Mouse (Mus musculus) c-Kit-positive CD71-positive TER-119-positive erythroid progenitor cells, embryonic 14.5 days (primary cell): Measurements from ENCODE around the gene Lingo3.
A peak's percentile ranks its signal among the peaks of the same experiment; 100 is the strongest.
"Not testable (repeated sequence)": the region's sequence is repeated elsewhere in the genome, so short reads cannot be mapped to it uniquely, and the experiment has no call there.

Experiments used
- DNase-seq: peaks from one replicate; pipeline ENCODE4 v3.0.0-alpha.2; 2013; ENCODE audit warnings: low spot score

The Lingo3 gene

GRCm38 (mm10) chr10:80843087-80843930 is 530 bp downstream of the Lingo3 start:
- no peak for DNase-seq

- no peak for DNase-seq
Observed at GRCm38 (mm10) chr10:80842334-80842733, 1.5 kb downstream of the Lingo3 start.

- no peak for DNase-seq
Observed at GRCm38 (mm10) chr10:80841685-80842084, 2.2 kb downstream of the Lingo3 start.

GRCm38 (mm10) chr10:80839848-80840247 is 4.0 kb downstream of the Lingo3 start:
- DNase-seq, result no peak

- no peak for DNase-seq
Observed at GRCm38 (mm10) chr10:80838346-80838912, 5.4 kb downstream of the Lingo3 start.

- DNase-seq, result no peak
Observed at GRCm38 (mm10) chr10:80837827-80838226, 6.0 kb downstream of the Lingo3 start.

GRCm38 (mm10) chr10:80836949-80837379 is 6.9 kb downstream of the Lingo3 start:
- DNase-seq, result no peak

GRCm38 (mm10) chr10:80835617-80836016 is 8.2 kb downstream of the Lingo3 start:
- no peak for DNase-seq

GRCm38 (mm10) chr10:80832818-80833217 is 11.0 kb downstream of the Lingo3 start:
- no peak for DNase-seq

- peak; percentile 78 for DNase-seq
Observed at GRCm38 (mm10) chr10:80831136-80831535, 12.7 kb downstream of the Lingo3 start.

GRCm38 (mm10) chr10:80829359-80830278 is 14.2 kb downstream of the Lingo3 start:
- no peak for DNase-seq

GRCm38 (mm10) chr10:80828587-80828986 is 15.3 kb downstream of the Lingo3 start:
- not testable (repeated sequence) for DNase-seq

- DNase-seq, result no peak
Observed at GRCm38 (mm10) chr10:80827870-80828420, 15.9 kb downstream of the Lingo3 start.

GRCm38 (mm10) chr10:80827063-80827869 is 16.6 kb downstream of the Lingo3 start:
- DNase-seq, result no peak

- peak; percentile 100 for DNase-seq
Observed at GRCm38 (mm10) chr10:80826151-80827062, 17.4 kb downstream of the Lingo3 start, which contains the start of gene Oaz1. Gene Oaz1 (plus strand): TSS chr10:80826656.

GRCm38 (mm10) chr10:80824827-80825226 is 19.0 kb downstream of the Lingo3 start:
- no peak for DNase-seq

GRCm38 (mm10) chr10:80823847-80824643 is 19.8 kb downstream of the Lingo3 start:
- no peak for DNase-seq

- no peak for DNase-seq
Observed at GRCm38 (mm10) chr10:80823316-80823715, 20.5 kb downstream of the Lingo3 start.

GRCm38 (mm10) chr10:80822528-80822927 is 21.3 kb downstream of the Lingo3 start:
- DNase-seq, result no peak
